Mouse (Mus musculus): ENCODE results near the gene Snx10. TPM values are rescaled to one million over a fixed set of nuclear protein-coding genes. Genes with fewer than 3 reads are reported as not detected.

Gene Snx10
- polyA plus RNA-seq, 1 experiment from 2014 or later: 17.4 TPM

DNA sequence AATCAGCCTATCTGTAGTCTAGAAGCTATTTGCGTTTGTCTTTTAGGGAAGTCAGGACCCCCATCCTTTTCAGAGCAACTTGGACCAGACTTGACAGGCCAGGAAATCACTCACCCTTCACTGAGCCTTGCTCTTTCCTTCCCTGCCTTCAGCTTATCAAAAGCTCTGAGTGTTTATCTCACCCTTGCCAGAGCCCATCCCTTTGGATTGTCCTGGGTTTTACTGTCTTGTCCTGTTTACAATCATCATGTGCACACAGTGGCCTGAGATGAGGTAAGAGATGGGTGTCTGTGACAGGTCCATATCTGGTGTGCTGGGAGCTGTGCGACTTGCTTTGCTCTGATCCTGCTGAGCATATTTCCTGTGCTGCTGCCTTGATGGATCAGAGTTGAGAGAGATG is 106.5 kb downstream of the Snx10 start:
- no peaks in the 10 kb centered on the region for H3K36me3 ChIP-seq (ENCODE audit: control insufficient read depth, insufficient read depth, low read length)
- H3K9me3 ChIP-seq (ENCODE audit: control insufficient read depth, low read length): no peaks in the 10 kb centered on the region
- no peak overlapping the region for H3K27ac ChIP-seq (replicated peaks)
- H3K4me1 ChIP-seq (replicated peaks; ENCODE audit: control insufficient read depth, insufficient read depth): no peaks in the 10 kb centered on the region
- no peak for ATAC-seq (ENCODE audit: low FRiP score, low TSS enrichment)
- no peak overlapping the region for H3K9ac ChIP-seq (ENCODE audit: low read length)
- H3K27me3 ChIP-seq (ENCODE audit: control insufficient read depth, insufficient read depth, low read length): no peaks in the 10 kb centered on the region
- 45% methylated on average over 2 of the region's 2 CpGs for WGBS
- no peak for DNase-seq (ENCODE audit: low spot score)
- H3K4me3 ChIP-seq (ENCODE audit: low read depth, low read length): no peak overlapping the region
- TF ChIP-seq EP300 (optimal IDR thresholded peaks at IDR 0.05) (no peak), CTCF (IDR thresholded peaks at IDR 0.05; ENCODE audit: low read depth) (no peak)
- no peak overlapping the region for H3K4me2 ChIP-seq (replicated peaks; ENCODE audit: low read depth)

DNA sequence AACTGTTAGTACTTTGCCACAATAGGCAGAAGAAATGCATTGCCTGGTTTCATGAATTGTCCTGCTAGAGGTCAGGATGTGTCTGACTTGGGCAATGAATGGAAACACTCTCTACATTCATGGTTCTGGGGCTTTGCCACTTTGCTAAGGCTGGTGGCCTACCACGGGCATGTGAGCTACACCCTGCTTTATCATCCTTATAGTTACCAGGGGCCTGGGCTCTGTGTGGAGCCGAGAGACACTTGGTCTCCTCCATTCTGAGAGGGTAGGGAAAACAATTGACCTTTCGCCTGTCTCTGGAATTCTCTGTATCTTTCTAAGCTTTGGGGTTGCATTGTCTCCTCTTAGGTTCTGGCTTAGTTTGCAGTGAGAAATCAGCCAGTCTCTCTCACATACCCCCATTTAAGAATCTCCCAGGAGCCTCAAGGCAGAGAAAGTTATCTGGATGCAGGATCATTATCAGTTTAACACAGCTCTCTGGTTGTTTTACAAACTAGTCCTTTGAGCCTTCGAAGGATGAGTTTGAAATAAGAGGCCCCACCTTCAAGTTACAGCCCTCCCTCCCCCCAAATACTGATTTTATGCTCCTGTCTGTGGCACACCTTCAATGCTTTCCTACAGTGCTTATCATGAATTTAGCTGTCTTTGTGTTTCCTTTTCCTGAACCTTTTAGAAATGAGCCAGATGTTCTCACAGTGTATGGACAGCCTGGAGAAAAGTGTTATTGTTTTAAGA is 109.4 kb downstream of the Snx10 start:
- DNase-seq (ENCODE audit: low spot score): no peak
- Histone ChIP-seq H3K27me3 (ENCODE audit: control insufficient read depth, insufficient read depth, low read length) (no peaks in the 10 kb centered on the region), H3K27ac (replicated peaks) (no peak overlapping the region), H3K9me3 (ENCODE audit: control insufficient read depth, low read length) (no peaks in the 10 kb centered on the region), H3K4me1 (replicated peaks; ENCODE audit: control insufficient read depth, insufficient read depth) (no peaks in the 10 kb centered on the region), H3K4me3 (ENCODE audit: low read depth, low read length) (no peak overlapping the region), H3K4me2 (replicated peaks; ENCODE audit: low read depth) (no peak overlapping the region), H3K36me3 (ENCODE audit: control insufficient read depth, insufficient read depth, low read length) (no peaks in the 10 kb centered on the region), H3K9ac (ENCODE audit: low read length) (no peak overlapping the region)
- ATAC-seq (ENCODE audit: low FRiP score, low TSS enrichment): no peak
- 63% methylated on average over 4 of the region's 4 CpGs for WGBS
- no peak for TF ChIP-seq EP300 (optimal IDR thresholded peaks at IDR 0.05)
- no peak for TF ChIP-seq CTCF (IDR thresholded peaks at IDR 0.05; ENCODE audit: low read depth)

DNA sequence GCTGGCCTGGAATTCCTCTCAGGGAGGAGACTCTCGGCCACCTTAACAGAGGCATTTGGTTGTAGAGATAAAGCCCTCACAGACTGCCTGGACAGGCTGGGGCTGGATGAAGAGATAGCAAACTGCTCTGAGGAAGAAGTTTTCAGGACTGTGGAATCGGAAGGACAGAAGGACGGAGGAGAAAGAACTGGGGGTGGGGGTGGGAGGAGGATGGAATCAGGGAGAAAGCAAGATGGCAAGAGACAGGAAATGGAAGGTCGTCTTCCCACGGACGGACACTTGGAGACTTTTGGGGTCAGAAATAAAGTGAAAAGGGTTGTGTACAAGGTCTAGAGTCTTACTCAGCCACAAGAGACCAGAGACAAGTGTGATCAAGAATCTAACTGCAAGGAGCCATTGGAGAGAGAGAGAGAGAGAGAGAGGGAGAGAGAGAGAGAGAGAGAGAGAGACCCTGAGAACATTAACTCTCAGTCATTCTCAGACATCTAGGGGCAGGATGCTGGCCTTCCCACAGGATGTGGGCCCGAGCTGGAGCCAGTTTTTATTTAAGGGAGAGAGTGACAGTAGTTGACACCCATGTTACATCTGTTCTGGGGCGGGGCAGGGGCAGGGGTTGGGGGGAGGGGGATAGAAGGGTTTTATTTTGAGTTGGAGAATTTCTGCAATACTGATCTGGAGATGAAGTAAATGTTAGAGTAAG is 110.1 kb downstream of the Snx10 start:
- Histone ChIP-seq H3K36me3 (ENCODE audit: control insufficient read depth, insufficient read depth, low read length) (no peaks in the 10 kb centered on the region), H3K9me3 (ENCODE audit: control insufficient read depth, low read length) (no peaks in the 10 kb centered on the region), H3K27me3 (ENCODE audit: control insufficient read depth, insufficient read depth, low read length) (no peaks in the 10 kb centered on the region), H3K9ac (ENCODE audit: low read length) (no peak overlapping the region), H3K4me3 (ENCODE audit: low read depth, low read length) (no peak overlapping the region), H3K27ac (replicated peaks) (no peak overlapping the region), H3K4me2 (replicated peaks; ENCODE audit: low read depth) (no peak overlapping the region), H3K4me1 (replicated peaks; ENCODE audit: control insufficient read depth, insufficient read depth) (no peaks in the 10 kb centered on the region)
- DNase-seq (ENCODE audit: low spot score) (no peak), ATAC-seq (ENCODE audit: low FRiP score, low TSS enrichment) (no peak)
- TF ChIP-seq CTCF (IDR thresholded peaks at IDR 0.05; ENCODE audit: low read depth): no peak
- TF ChIP-seq EP300 (optimal IDR thresholded peaks at IDR 0.05): no peak
- WGBS: 42% methylated on average over 8 of the region's 8 CpGs

DNA sequence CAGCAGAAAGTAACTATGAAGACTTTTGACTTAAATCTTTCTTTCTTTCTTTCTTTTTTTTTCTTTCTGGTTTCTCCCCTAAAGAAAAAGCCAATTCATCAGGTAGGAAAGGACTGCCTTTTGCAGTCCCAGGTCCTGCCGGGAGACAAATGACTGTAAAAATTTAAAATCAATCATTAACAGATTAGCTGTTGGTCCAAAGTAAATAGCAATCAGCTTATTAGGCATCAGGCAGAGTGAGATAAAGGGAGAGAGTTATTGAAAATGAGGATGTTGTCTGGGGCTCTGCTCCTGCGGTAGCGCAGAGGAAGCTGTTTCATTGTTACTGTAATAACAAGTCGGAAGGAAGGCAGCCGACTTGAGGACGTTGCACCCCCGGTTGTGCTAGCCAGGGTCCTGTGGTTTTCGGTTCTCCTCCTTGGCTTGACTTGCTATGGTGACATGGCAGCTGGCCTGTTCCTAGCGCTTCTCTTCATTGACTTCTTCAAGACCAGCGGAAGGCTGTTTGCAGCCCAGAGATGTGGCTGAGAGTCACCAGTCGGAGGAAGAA is 112.4 kb downstream of the Snx10 start:
- Histone ChIP-seq H3K9me3 (ENCODE audit: control insufficient read depth, low read length) (no peaks in the 10 kb centered on the region), H3K27ac (replicated peaks) (no peak overlapping the region), H3K4me1 (replicated peaks; ENCODE audit: control insufficient read depth, insufficient read depth) (no peaks in the 10 kb centered on the region), H3K36me3 (ENCODE audit: control insufficient read depth, insufficient read depth, low read length) (no peaks in the 10 kb centered on the region), H3K4me2 (replicated peaks; ENCODE audit: low read depth) (no peak overlapping the region), H3K9ac (ENCODE audit: low read length) (no peak overlapping the region), H3K27me3 (ENCODE audit: control insufficient read depth, insufficient read depth, low read length) (no peaks in the 10 kb centered on the region), H3K4me3 (ENCODE audit: low read depth, low read length) (no peak overlapping the region)
- no peak for TF ChIP-seq EP300 (optimal IDR thresholded peaks at IDR 0.05)
- TF ChIP-seq CTCF (IDR thresholded peaks at IDR 0.05; ENCODE audit: low read depth): no peak
- 53% methylated on average over 11 of the region's 11 CpGs for WGBS
- DNase-seq (ENCODE audit: low spot score): no peak
- no peak for ATAC-seq (ENCODE audit: low FRiP score, low TSS enrichment)

Small RNAs within 50 kb of the gene (microRNA-seq; reads per million reads assigned to microRNA genes)
- not detected for gene Gm22914

Other genes starting within 250 kb of the Snx10 start
- gene Nfe2l3, start 91.2 kb upstream of the Snx10 start, polyA plus RNA-seq (2015; fragmentation: Nextera tagmentation; extraction: Ambion mirVana): 19.6 and 20.9 TPM in 2 replicates
- 525 and 543 TPM in 2 replicates for gene Hnrnpa2b1, start 54.0 kb upstream of the Snx10 start, polyA plus RNA-seq (2015; fragmentation: Nextera tagmentation; extraction: Ambion mirVana)
- 209 and 224 TPM in 2 replicates for gene Cbx3, start 53.5 kb upstream of the Snx10 start, polyA plus RNA-seq (2015; fragmentation: Nextera tagmentation; extraction: Ambion mirVana)